11 mouse cellular contexts compared by ENCODE assay signal in the genomic region with DNA sequence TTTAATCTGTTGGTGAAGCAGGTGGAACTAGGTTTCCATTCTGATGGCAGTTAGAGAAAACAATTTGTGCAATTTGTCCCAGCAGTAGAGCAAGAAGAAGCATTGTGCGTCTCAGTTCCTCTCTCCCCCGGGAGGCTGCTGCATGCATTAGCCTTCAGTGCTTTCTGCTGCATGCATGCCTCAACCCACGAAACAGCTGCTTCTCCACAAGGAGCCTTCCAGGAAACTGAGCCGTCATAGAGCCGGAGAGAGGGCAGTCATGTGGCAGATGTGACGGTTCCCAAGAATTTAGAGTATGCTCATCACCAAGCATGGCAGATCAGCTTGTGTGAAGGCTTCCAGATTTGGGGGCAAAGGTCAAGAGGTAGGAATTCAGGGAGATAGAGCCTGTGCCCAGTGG.
DNase-seq lines count a peak whose midpoint lies in the region; ATAC-seq and TF ChIP-seq lines count a peak whose summit lies in the region.
"Had no signal": no experiment of that assay in that cellular context is flagged by ENCODE, and none has a peak within 500 bp of the region (broad histone marks: within the 10 kb centered on the region; RNA-seq: fewer than 3 reads in every experiment).

No protein-coding gene starts in this region.

- no peak overlapping the region for H3K4me2 ChIP-seq in hindbrain, postnatal 0 days (ENCODE audit: low read depth, low read length)

- no peak for ATAC-seq in hindbrain, postnatal 0 days

- DNase-seq in kidney, adult 9 months = peak; percentile 9
- no peak for DNase-seq in kidney, adult 11 months
- peak; percentile 83 for DNase-seq in right cerebral cortex, adult 18-20 months
- DNase-seq in right cerebral cortex, postnatal 4 days = no peak
- DNase-seq in hindbrain, postnatal 0 days (ENCODE audit: low spot score) = peak; percentile 50
- DNase-seq in yolk sac, embryonic 10.5 days (ENCODE audit: low spot score) = peak; percentile 28
- no peak for DNase-seq in thymus, postnatal 0 days (ENCODE audit: low spot score)
- DNase-seq in urinary bladder, postnatal 4 days (ENCODE audit: low spot score in 2 of 2) = no peak
- DNase-seq: gastrocnemius, postnatal 14 days; heart, postnatal 10 days had no signal

- H3K27me3 ChIP-seq in hindbrain, postnatal 0 days (ENCODE audit: insufficient read depth, low read length) = no peaks in the 10 kb centered on the region

- no peak for TF ChIP-seq CTCF in hindbrain, postnatal 0 days (IDR thresholded peaks at IDR 0.05; ENCODE audit: low read depth)

- H3K27ac ChIP-seq in hindbrain, postnatal 0 days = no peak overlapping the region
- H3K27ac ChIP-seq: stomach, postnatal 0 days had no signal

- WGBS in hindbrain, postnatal 0 days = 24% methylated on average over 6 of the region's 6 CpGs

- H3K4me1 ChIP-seq in hindbrain, postnatal 0 days (ENCODE audit: insufficient read depth, low read length) = peaks cover 16% of the 10 kb centered on the region

- H3K36me3 ChIP-seq in hindbrain, postnatal 0 days (ENCODE audit: insufficient read depth, low read length) = no peaks in the 10 kb centered on the region

- H3K4me3 ChIP-seq in hindbrain, postnatal 0 days (ENCODE audit: low read length) = no peak overlapping the region

- no peaks in the 10 kb centered on the region for H3K9me3 ChIP-seq in hindbrain, postnatal 0 days (ENCODE audit: low read length)

- no peak overlapping the region for H3K9ac ChIP-seq in hindbrain, postnatal 0 days (replicated peaks; ENCODE audit: low read length)

Comparison
In these comparisons a context has a peak if more than half of its experiments do, and no peak if none do; other contexts are left out.
1. DNase-seq: peak in kidney, adult 9 months (single experiment), right cerebral cortex, adult 18-20 months (single experiment), hindbrain, postnatal 0 days (single experiment) and yolk sac, embryonic 10.5 days (single experiment); none in kidney, adult 11 months (single experiment), right cerebral cortex, postnatal 4 days (single experiment), thymus, postnatal 0 days (single experiment) and urinary bladder, postnatal 4 days (0 of 2).